Mouse (Mus musculus) kidney, embryonic 15.5 days (tissue): ENCODE measurements around the gene Clpb. TPM values are rescaled to one million over a fixed set of nuclear protein-coding genes. Genes with fewer than 3 reads are reported as not detected.

Experiments used
- ATAC-seq: fragments of 200-750 bp; cut with Nextera tagmentation; replicated peaks from 2 replicates; pipeline ENCODE4 v1.8.0; 2017; ENCODE audit warnings: moderate TSS enrichment; ENCODE audit not compliant: low FRiP score
- H3K27ac ChIP-seq: fragments of 300-500 bp; sonication (generic); 2 replicates; pipeline ENCODE4 v1.5.1; 2015; ENCODE audit warnings: mild to moderate bottlenecking, inconsistent platforms
- H3K27me3 ChIP-seq: fragments of 300-500 bp; sonication (generic); 2 replicates; pipeline ENCODE4 v1.6.1; 2015; ENCODE audit warnings: inconsistent platforms
- H3K36me3 ChIP-seq: fragments of 300-500 bp; sonication (generic); 2 replicates; pipeline ENCODE4 v1.6.1; 2015; ENCODE audit warnings: inconsistent platforms
- H3K4me1 ChIP-seq: fragments of 300-500 bp; sonication (generic); 2 replicates; pipeline ENCODE4 v1.6.1; 2015; ENCODE audit warnings: inconsistent platforms
- H3K4me2 ChIP-seq: fragments of 300-500 bp; sonication (generic); 2 replicates; pipeline ENCODE4 v1.6.1; 2015; ENCODE audit warnings: moderate library complexity, mild to moderate bottlenecking, inconsistent platforms
- H3K4me3 ChIP-seq: fragments of 300-500 bp; sonication (generic); replicated peaks from 2 replicates; pipeline ENCODE4 v1.5.1; 2015; ENCODE audit warnings: mild to moderate bottlenecking, inconsistent platforms
- H3K9ac ChIP-seq: fragments of 300-500 bp; sonication (generic); 2 replicates; pipeline ENCODE4 v1.6.1; 2015; ENCODE audit warnings: mild to moderate bottlenecking, inconsistent platforms
- H3K9me3 ChIP-seq: fragments of 300-500 bp; sonication (generic); replicated peaks from 2 replicates; pipeline ENCODE4 v1.6.1; 2016; ENCODE audit warnings: inconsistent platforms
- WGBS: fragments of 180-500 bp; shearing (Covaris S2); methylation state at CpG from one replicate; pipeline ENCODE4 v1.1.7; 2015; ENCODE audit warnings: mixed read lengths; 5-methylcytosine and 5-hydroxymethylcytosine counted together
- polyA plus RNA-seq: library from polyadenylated mRNA; unstranded; fragments of >200 nt; fragmentation: Nextera tagmentation; extraction: Ambion mirVana; gene quantifications from 2 replicates; pipeline ENCODE4 v1.2.1, GENCODE M21; 2015

Gene Clpb
- polyA plus RNA-seq, 1 experiment from 2014 or later = 64.7 TPM

DNA sequence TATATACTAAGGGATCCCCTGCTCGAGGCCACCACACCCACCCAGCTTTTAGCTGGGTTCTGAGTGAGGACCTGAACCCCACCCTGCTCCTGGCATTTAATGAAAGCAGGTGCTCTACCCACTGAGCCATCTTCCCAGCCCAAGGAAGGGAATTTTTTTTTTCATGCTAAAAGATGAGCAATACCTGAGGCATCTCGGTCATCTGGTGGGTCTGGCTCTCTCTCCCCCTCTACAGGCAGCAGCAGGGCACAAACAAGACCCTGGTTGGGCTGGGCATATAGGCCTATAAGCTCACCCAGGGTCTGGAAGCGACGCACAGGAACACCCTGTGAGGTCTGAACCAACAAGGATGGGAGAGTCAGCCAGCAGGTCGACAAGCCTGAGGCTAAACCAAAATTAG, 169.9 kb downstream of the Clpb start:
- Histone ChIP-seq H3K4me3 (no peak overlapping the region), H3K4me1 (peaks cover 31% of the 10 kb centered on the region), H3K9ac (no peak overlapping the region), H3K9me3 (no peaks in the 10 kb centered on the region), H3K27me3 (no peaks in the 10 kb centered on the region), H3K4me2 (no peak overlapping the region), H3K36me3 (peaks cover 61% of the 10 kb centered on the region), H3K27ac (no peak overlapping the region)
- ATAC-seq = no peak
- 74% methylated on average over 5 of the region's 5 CpGs for WGBS

DNA sequence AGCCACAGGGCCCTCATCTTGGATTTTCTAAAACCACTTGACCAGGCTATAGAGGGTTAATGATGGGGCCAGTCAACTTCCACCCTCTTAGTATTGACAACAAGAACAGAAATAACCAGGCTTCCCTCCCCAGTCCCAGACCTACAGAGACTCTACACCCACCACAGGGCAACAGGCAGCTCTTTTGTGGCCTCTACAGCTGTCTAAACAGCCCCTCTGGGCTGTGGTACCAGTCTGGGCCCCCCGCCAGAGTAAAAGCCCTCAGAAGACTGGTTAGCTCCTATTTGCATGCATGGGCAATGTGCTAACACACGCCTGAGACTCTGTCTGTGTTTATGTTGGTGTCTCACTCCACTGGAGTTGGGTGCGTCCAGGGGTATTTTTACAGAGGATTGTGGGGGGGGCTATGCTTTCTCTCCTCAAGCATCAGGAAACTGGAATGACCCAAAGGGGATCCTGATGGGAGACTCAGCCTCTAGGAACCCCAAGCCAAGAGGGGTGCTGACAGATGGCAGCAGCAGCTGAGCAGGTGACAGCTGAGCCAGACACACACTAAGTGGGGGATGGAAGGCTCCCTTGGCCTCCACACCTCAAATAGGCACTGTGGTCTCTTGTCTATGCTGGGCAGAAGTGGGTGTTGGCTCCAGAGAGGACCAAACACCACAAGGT, 170.6 kb downstream of the Clpb start:
- H3K27ac ChIP-seq = 0 out of 2 replicates have a peak overlapping the region, but pooled peaks have one; percentile 4
- H3K36me3 ChIP-seq = peaks cover 54% of the 10 kb centered on the region
- 46% methylated on average over 3 of the region's 3 CpGs for WGBS
- H3K4me2 ChIP-seq = peak overlapping the region; percentile 5; the same call in 1 of the 2 replicates
- H3K27me3 ChIP-seq = no peaks in the 10 kb centered on the region
- no peak overlapping the region for H3K4me3 ChIP-seq
- H3K4me1 ChIP-seq = peaks cover 38% of the 10 kb centered on the region
- ATAC-seq = no peak
- no peak overlapping the region for H3K9ac ChIP-seq
- no peaks in the 10 kb centered on the region for H3K9me3 ChIP-seq

DNA sequence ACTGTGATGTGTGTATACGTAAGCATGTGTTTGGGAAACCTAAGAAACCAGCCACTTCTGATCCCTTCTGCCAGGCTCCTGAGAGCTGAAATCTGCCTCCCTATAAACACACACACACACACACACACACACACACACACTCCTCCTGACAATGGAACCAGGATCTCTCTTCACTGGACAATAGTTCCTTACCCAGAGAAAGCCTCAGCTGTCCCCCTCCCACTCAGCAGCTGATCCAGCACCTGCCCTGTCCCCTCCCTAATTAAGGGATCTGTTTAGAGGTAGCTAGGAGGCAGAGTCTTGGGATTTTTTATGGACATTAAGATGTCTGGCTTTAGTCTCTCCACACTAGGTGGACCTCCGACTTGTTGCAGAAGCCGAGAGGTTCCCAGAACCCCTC, 171.5 kb downstream of the Clpb start:
- peak overlapping the region; percentile 85 for H3K4me2 ChIP-seq
- peak overlapping the region; percentile 98; the same call in 1 of the 2 replicates for H3K27ac ChIP-seq
- H3K4me1 ChIP-seq = peaks cover 40% of the 10 kb centered on the region
- WGBS = 52% methylated on average over 3 of the region's 3 CpGs
- no peaks in the 10 kb centered on the region for H3K9me3 ChIP-seq
- 0 out of 2 replicates have a peak overlapping the region, but pooled peaks have one; percentile 92 for H3K9ac ChIP-seq
- H3K4me3 ChIP-seq = peak overlapping the region; percentile 80
- no peaks in the 10 kb centered on the region for H3K27me3 ChIP-seq
- ATAC-seq = no peak
- peaks cover 46% of the 10 kb centered on the region for H3K36me3 ChIP-seq

DNA sequence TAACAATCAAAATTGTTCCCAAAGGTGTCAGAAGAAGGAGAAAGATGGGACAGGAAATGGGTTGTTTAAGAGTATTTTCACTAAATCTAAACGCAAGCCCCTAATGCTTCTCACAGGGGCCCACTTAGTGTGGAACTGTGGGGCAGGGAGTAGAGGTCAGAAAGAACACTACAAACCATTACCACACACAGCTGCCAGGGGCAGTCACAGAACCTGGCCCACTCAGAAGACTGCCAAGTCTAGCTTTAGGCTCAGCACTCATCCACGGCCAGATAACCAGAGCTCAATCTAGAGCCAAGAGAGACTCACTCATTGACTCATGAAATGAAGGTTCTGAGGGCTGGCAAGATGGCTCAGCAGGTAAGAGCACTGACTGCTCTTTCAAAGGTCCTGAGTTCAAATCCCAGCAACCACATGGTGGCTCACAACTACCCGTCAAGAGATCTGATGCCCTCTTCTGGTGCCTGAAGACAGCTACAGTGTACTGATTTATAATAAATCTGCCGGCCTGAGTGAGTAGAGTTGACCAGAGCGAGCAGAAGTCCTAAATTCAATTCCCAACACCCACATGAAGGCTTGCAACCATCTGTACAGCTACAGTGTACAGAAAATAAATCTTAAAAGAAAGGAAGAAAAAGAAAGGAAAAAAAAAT, 172.2 kb downstream of the Clpb start:
- WGBS = 34% methylated on average over 5 of the region's 5 CpGs
- Histone ChIP-seq H3K36me3 (peaks cover 39% of the 10 kb centered on the region), H3K27ac (peak overlapping the region; percentile 98), H3K4me2 (peak overlapping the region; percentile 85), H3K4me1 (peaks cover 40% of the 10 kb centered on the region), H3K9ac (peak overlapping the region; percentile 92), H3K4me3 (peak overlapping the region; percentile 80), H3K27me3 (no peaks in the 10 kb centered on the region), H3K9me3 (no peaks in the 10 kb centered on the region)
- no peak for ATAC-seq

DNA sequence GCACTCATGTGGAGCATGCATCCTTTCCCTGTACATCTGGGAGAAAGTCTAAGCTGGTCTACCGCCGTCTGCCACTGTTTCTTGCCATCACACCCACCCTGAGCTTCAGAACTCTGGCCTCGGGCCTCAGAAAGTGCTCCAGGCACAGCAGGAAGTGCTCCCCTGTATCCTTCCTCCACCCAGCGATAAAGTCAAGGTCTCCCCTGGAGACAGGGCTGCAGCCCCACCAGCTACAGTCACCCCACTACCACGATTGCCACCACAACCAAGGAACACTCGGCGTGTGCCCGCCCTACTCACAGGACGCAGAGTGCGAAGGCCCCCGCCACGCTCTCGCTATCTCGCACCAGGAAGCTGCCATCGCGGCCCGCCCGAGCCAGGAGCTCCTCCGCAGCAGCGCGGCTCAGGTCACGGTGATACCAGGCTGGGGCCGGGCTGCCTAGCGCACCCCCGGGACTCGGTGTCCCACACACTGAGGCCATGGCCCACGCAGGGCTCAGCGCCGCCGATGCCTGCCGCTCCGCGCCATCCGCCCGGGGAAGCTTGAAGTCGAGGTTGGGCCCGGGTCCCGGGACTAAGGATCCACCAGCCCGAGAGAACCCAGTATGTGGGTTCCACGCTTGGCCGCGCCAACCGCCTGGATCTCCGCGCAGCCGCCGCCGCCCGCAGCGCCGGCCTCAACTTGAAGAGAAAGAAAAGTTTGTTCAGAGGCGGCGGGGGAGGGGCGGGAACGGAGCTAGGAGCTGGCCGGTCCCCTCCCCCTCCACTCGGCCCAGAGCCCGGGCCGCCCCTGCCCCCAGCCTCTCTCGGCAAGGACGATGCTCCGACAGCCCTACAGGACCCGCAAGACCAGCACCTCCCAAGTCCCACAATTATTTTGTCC, 173.1 kb downstream of the Clpb start:
- H3K9me3 ChIP-seq = no peaks in the 10 kb centered on the region
- peak; percentile 55 for ATAC-seq
- WGBS = under 1% methylated on average over 58 of the region's 63 CpGs

DNA sequence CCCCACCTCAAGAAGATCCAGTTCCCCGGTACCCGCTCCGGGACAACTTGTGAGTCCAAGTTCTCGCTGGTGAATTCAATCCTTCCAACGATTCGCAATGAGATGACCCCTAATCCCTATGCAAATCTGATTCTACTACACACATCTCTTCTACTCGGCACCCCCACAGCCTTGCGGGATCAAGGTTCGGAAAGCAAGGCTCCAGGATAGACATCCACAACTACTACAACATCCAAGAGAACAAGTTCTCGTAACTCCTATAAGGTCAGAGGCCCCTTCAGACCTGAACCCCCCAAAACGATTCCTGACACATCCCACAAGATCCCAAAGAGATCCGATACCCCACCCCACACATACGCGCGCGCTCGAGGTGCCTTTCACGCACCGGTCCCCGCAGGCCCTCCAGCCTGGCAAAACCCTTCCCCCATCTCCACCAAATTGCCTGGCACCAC, 173.7 kb downstream of the Clpb start:
- ATAC-seq = no peak
- peak overlapping the region; percentile 98 for H3K27ac ChIP-seq
- H3K9ac ChIP-seq = peak overlapping the region; percentile 92
- H3K36me3 ChIP-seq = peaks cover 23% of the 10 kb centered on the region
- WGBS = under 1% methylated on average over 20 of the region's 20 CpGs
- H3K4me1 ChIP-seq = peaks cover 40% of the 10 kb centered on the region
- H3K4me3 ChIP-seq = peak overlapping the region; percentile 80
- H3K9me3 ChIP-seq = no peaks in the 10 kb centered on the region
- H3K27me3 ChIP-seq = no peaks in the 10 kb centered on the region
- H3K4me2 ChIP-seq = peak overlapping the region; percentile 85

More for the DNA sequence above, 173.1 kb downstream of the Clpb start:
- H3K4me3 ChIP-seq = peak overlapping the region; percentile 80
- H3K36me3 ChIP-seq = peaks cover 30% of the 10 kb centered on the region
- peak overlapping the region; percentile 85 for H3K4me2 ChIP-seq
- H3K4me1 ChIP-seq = peaks cover 40% of the 10 kb centered on the region
- H3K9ac ChIP-seq = peak overlapping the region; percentile 92
- H3K27ac ChIP-seq = peak overlapping the region; percentile 98
- no peaks in the 10 kb centered on the region for H3K27me3 ChIP-seq

DNA sequence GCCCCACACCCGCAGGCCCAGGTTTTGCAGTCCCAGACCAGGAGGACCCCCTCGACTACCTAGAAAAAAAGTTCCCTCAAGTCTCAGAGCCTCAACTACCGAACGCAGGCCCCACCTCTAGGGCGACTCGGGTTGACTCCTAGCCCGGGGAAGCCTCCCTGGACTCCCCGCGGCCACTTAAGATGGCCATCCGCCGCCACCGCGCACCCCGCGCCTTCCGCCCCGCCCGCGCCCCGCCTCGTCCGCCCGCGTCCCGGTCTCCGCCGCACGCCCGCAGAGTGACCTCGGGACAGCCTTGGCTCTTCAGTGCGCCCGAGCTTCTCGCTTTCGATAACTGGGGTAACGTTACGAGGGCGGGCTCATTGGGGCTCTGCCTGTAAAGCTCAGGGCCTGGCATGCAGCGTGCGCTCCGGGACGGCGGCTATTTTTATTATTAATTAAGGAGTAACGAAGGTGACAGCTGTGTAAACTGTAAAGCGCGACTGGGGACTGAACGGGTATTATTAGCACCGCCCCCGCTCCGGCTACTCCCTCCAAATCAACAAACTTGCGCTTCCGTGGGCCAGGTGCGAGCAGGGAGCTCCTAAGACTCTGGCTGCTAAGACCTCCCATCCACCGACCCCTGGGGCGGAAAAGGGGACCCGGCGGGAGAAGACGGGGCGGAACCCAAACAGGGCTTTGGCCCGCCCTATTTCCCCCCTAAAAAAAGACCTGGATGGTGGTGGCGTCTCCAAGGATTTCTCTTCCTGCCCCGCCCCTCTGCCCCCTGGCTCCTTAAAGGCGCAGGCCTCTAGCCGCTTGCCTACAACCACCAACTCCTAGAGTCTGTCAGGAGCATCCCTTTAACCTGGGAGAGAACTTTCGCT, 174.4 kb downstream of the Clpb start, which contains the start of gene Inppl1:
Inppl1 (minus strand) TSS at position 624 of the 866 bp plus-strand sequence.
- Histone ChIP-seq H3K4me2 (peak within 1 kb of the TSS; percentile 85), H3K9me3 (no peaks in the 10 kb centered on the region), H3K36me3 (peaks cover 17% of the 10 kb centered on the region), H3K27me3 (no peaks in the 10 kb centered on the region), H3K9ac (peak within 1 kb of the TSS; percentile 92), H3K27ac (peak within 1 kb of the TSS; percentile 98), H3K4me3 (peak within 1 kb of the TSS; percentile 80), H3K4me1 (peaks cover 40% of the 10 kb centered on the region)
- ATAC-seq = peak; percentile 92
- WGBS = 1% methylated on average over 64 of the region's 64 CpGs

DNA sequence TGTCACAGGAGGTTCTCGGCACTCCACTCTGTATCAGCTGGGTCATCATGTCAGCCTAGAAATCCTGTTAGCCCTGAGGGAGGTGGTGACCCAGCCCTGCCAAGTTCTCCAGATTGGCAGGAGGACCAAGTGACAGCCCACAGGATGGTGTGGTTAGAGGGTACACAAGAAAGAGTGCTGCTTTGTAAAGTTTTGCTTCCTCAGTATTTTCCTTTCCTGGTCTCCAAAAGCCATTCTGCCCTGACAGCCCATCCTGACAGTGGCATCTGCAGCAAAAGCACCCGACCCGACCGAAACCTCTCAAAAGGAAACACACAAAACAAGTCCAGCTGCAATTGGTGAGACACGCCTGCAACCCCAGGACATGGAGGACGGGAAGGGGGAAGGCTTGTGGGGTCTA, 180.8 kb downstream of the Clpb start:
- ATAC-seq = no peak

More for the DNA sequence above, 180.8 kb downstream of the Clpb start:
- Histone ChIP-seq H3K4me3 (no peak overlapping the region), H3K36me3 (no peaks in the 10 kb centered on the region), H3K4me1 (peaks cover under 1% of the 10 kb centered on the region), H3K9ac (no peak overlapping the region), H3K27me3 (no peaks in the 10 kb centered on the region), H3K27ac (no peak overlapping the region), H3K4me2 (no peak overlapping the region), H3K9me3 (no peaks in the 10 kb centered on the region)
- 70% methylated on average over 6 of the region's 6 CpGs for WGBS

Other genes starting within 250 kb of the Clpb start
- gene Pde2a, start 241.9 kb upstream of the Clpb start, polyA plus RNA-seq = 37.3 and 39.5 TPM in 2 replicates
- not detected in 2 replicates for gene Art2b, start 78.0 kb upstream of the Clpb start, polyA plus RNA-seq
- gene Phox2a, start 154.7 kb downstream of the Clpb start, polyA plus RNA-seq = 0.72 and 1.9 TPM in 2 replicates
- gene Inppl1, start 174.6 kb downstream of the Clpb start, polyA plus RNA-seq = 49.9 and 52.1 TPM in 2 replicates
- 1.8 and 2.3 TPM in 2 replicates for gene Folr2, start 193.6 kb downstream of the Clpb start, polyA plus RNA-seq
- gene Anapc15, start 200.1 kb downstream of the Clpb start, polyA plus RNA-seq = 75.1 and 78.9 TPM in 2 replicates
- gene Folr1, start 207.2 kb downstream of the Clpb start, polyA plus RNA-seq = 51.0 and 63.0 TPM in 2 replicates
- gene Lamtor1, start 242.3 kb downstream of the Clpb start, polyA plus RNA-seq = 151 and 158 TPM in 2 replicates
- gene Tomt, start 242.7 kb downstream of the Clpb start, polyA plus RNA-seq = 0.24 and 0.53 TPM in 2 replicates